Mouse (Mus musculus): ENCODE data around the gene Borcs8. TPM values are rescaled to one million over a fixed set of nuclear protein-coding genes. Genes with fewer than 3 reads are reported as not detected.

Gene Borcs8
- polyA plus RNA-seq (2017; shearing (Covaris generic)), result 59.2 TPM

DNA sequence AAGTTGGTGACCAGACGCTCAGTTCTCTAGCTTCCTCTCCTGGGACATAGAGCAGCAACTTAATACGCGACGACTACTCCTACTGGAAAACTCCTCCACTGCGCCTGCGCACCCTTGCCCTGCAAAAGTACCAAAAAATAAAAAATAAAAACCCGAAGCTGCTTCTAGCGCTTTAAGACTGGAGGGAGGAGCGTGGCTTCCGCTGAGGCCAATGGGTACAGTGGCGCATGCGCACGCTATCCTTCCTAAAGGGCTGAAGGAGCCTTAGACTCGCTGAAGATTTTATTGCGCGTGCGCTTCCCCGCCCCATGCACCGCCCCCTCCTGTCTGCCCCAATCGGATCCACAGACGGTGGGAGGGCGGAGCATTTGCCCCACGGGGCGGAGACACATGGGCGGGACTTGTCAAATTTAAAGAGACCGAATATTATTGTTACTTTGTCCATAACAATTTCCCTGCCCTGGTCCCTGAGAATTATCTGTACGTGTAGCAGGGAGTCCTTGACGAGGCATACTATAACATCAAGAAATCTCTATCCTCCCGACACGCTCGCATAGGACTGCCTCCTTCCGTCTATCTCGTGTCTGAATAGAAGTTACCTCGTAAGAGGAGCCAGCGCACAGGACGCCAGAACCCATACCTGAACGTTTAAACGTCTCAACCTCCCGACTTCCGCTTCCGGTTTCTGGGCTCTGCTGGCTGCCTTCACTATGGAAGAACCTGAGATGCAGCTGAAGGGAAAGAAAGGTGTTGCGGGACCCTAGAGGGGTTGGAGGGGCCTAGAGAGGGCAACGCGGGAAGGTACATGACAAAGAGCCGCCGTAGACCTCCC, at the start of gene Borcs8, which contains the start of the genes Rfxank and Mef2b:
Gene Borcs8, plus strand, starts transcription at position 474 of the 832 bp plus-strand sequence.
Gene Rfxank, minus strand, starts transcription at position 129 of the 832 bp plus-strand sequence.
Gene Mef2b, plus strand, starts transcription at position 686 of the 832 bp plus-strand sequence.

DNA sequence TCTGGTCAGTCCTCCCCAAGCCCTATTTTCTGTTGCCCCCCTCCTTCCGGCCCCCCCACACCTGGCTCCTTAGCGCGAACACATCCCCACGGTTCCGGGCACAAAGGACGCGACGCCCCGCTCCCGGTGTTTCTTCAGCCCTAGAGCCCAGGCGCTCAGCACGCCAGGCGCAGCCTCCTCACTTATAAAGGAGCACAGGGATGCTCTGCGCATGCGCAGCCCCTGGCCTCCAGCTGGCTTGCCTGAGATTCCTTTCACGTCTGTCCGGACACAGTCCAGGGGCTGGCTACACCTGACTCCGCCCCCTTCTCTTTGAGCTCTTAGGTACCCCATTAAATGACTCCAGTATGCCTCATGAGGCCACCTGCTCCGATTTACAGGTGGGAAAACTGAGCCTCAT, 18.6 kb upstream of the Borcs8 start, which contains the start of gene Ncan:
Gene Ncan, minus strand, starts transcription at position 207 of the 400 bp plus-strand sequence.

DNA sequence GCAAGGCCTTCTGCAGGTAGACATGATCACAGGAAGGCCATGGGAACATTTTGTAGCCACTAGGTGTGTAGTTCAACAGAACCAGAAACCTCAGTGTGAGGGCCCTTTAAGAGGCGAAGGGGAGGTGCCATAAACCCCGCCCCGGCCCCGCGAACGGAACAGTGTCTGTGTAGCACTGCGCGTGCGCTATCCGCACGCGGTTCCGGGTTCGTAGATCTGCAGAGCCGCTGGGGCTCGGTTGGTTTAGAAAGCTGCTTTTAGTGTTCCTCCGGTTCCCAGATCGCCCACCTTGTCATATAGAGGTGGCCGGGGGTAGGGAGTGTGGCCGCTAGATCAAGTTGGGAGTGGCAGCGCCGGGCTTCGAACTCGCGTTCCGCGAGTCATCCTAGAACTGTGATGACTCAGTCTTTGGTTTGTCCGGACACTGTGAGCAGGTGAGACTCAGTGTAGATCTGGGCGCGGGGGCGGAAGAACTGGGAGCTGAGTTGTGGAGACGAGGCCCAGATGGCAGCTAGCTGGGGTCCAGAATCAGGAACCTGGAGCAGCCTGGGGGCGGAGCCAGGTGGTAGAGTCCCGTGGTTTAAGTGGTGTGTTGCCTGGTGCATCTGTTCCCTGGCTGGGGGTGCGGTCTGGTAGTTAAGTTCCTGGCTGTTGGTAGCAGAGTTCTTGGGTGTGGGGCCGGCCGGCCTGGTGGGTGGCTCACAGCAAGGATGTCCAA, 8.0 kb upstream of the Borcs8 start, which contains the start of gene Nr2c2ap:
Gene Nr2c2ap, plus strand, starts transcription at position 168 of the 718 bp plus-strand sequence.

DNA sequence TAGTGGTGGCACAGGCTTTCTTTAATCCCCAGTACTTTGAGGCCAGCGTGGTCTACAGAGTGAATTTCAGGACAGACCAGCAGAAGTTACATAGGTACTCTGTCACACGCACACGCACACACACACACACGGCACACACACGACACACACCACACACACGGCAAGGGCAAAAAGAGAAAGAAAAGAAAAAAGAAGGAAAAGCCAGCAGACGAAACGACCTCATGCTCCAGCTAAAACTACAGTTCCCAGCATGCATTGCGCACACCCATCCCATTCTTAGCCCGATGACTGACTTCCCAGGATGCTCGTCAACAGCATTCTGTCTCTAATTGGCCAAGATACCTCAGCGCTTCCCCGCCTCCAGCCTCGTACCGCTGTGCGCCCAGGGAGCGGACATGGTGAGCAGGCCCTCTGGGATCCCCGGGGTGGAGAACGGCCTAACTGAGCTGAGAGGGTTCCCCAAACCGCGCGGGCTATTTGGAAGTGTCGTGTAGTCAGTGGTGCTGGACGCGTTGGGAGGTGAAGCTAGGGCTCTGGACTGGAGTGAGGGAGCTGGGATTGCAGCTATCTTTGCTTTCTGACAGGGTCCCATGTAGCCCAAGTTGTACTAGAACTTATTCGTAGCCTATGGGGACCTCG, 32.9 kb downstream of the Borcs8 start, which contains the start of gene Tmem161a:
Gene Tmem161a, plus strand, starts transcription at position 314 of the 639 bp plus-strand sequence.

Other genes with a start within 250 kb of the Borcs8 start
- 4.1 TPM for gene Tssk6, start 237.3 kb upstream of the Borcs8 start, polyA plus RNA-seq (2017; shearing (Covaris generic))
- 163 TPM for gene Ndufa13, start 236.9 kb upstream of the Borcs8 start, polyA plus RNA-seq (2017; shearing (Covaris generic))
- gene Yjefn3, start 236.8 kb upstream of the Borcs8 start, polyA plus RNA-seq (2017; shearing (Covaris generic)), result 3.1 TPM
- gene Gatad2a, start 143.1 kb upstream of the Borcs8 start, polyA plus RNA-seq (2017; shearing (Covaris generic)), result 125 TPM
- gene Mau2, start 96.8 kb upstream of the Borcs8 start, polyA plus RNA-seq (2017; shearing (Covaris generic)), result 104 TPM
- 68.9 TPM for gene Sugp1, start 96.7 kb upstream of the Borcs8 start, polyA plus RNA-seq (2017; shearing (Covaris generic))
- 0.78 TPM for gene Tm6sf2, start 66.6 kb upstream of the Borcs8 start, polyA plus RNA-seq (2017; shearing (Covaris generic))
- gene Hapln4, start 56.0 kb upstream of the Borcs8 start, polyA plus RNA-seq (2017; shearing (Covaris generic)), result not detected
- 0.02 TPM for gene Ncan, start 18.6 kb upstream of the Borcs8 start, polyA plus RNA-seq (2017; shearing (Covaris generic))
- gene Nr2c2ap, start 8.2 kb upstream of the Borcs8 start, polyA plus RNA-seq (2017; shearing (Covaris generic)), result 60.4 TPM
- gene Rfxank, start 345 bp upstream of the Borcs8 start, polyA plus RNA-seq (2017; shearing (Covaris generic)), result 35.4 TPM
- gene Mef2b, start 212 bp downstream of the Borcs8 start, polyA plus RNA-seq (2017; shearing (Covaris generic)), result 1.3 TPM
- 49.3 TPM for gene Tmem161a, start 32.9 kb downstream of the Borcs8 start, polyA plus RNA-seq (2017; shearing (Covaris generic))
- gene Slc25a42, start 72.8 kb downstream of the Borcs8 start, polyA plus RNA-seq (2017; shearing (Covaris generic)), result 15.5 TPM
- gene Sugp2, start 94.7 kb downstream of the Borcs8 start, polyA plus RNA-seq (2017; shearing (Covaris generic)), result 44.0 TPM
- gene Armc6, start 95.0 kb downstream of the Borcs8 start, polyA plus RNA-seq (2017; shearing (Covaris generic)), result 11.7 TPM
- 6.7 TPM for gene Homer3, start 143.3 kb downstream of the Borcs8 start, polyA plus RNA-seq (2017; shearing (Covaris generic))
- 56.7 TPM for gene Ddx49, start 163.0 kb downstream of the Borcs8 start, polyA plus RNA-seq (2017; shearing (Covaris generic))
- 351 TPM for gene Cope, start 163.0 kb downstream of the Borcs8 start, polyA plus RNA-seq (2017; shearing (Covaris generic))
- not detected for gene Cers1, start 176.3 kb downstream of the Borcs8 start, polyA plus RNA-seq (2017; shearing (Covaris generic))
- 0.57 TPM for gene Gdf1, start 190.3 kb downstream of the Borcs8 start, polyA plus RNA-seq (2017; shearing (Covaris generic))
- 90.9 TPM for gene Upf1, start 213.8 kb downstream of the Borcs8 start, polyA plus RNA-seq (2017; shearing (Covaris generic))
- 2.5 TPM for gene Comp, start 234.1 kb downstream of the Borcs8 start, polyA plus RNA-seq (2017; shearing (Covaris generic))